Mouse (Mus musculus) lung, embryonic 16.5 days (tissue): ENCODE measurements at regions not wholly inside any gene's neighbourhood (a gene's known extent, or its start where the extent isn't known, plus 50 kb on each side); places are given as distances from the start of the nearest gene placed in this dataset.
A peak's percentile ranks its signal among the peaks of the same experiment; 100 is the strongest.

Experiments
- ATAC-seq: fragments of 200-750 bp; cut with Nextera tagmentation; 2 replicates; pipeline ENCODE4 v1.8.0; 2017; ENCODE audit warnings: low read depth, mild to moderate bottlenecking, moderate library complexity
- H3K27ac ChIP-seq: fragments of 300-500 bp; sonication (generic); 2 replicates; pipeline ENCODE4 v1.5.1; 2014; ENCODE audit warnings: mild to moderate bottlenecking, control low read depth, low read length
- H3K27me3 ChIP-seq: fragments of 300-500 bp; sonication (generic); 2 replicates; pipeline ENCODE4 v1.6.1; 2014; ENCODE audit warnings: low read depth, low read length, mixed read lengths; ENCODE audit not compliant: control insufficient read depth, insufficient read depth
- H3K36me3 ChIP-seq: fragments of 300-500 bp; sonication (generic); 2 replicates; pipeline ENCODE4 v1.6.1; 2014; ENCODE audit warnings: low read length; ENCODE audit not compliant: control insufficient read depth, insufficient read depth
- H3K4me1 ChIP-seq: fragments of 300-500 bp; sonication (generic); replicated peaks from 2 replicates; pipeline ENCODE4 v1.6.1; 2014; ENCODE audit warnings: low read length, mixed read lengths; ENCODE audit not compliant: control insufficient read depth, insufficient read depth
- H3K4me2 ChIP-seq: fragments of 300-500 bp; sonication (generic); 2 replicates; pipeline ENCODE4 v1.6.1; 2014; ENCODE audit warnings: low read depth, low read length, control low read depth
- H3K4me3 ChIP-seq: fragments of 300-500 bp; sonication (generic); 2 replicates; pipeline ENCODE4 v1.5.1; 2014; ENCODE audit warnings: mild to moderate bottlenecking, low read length, control low read depth
- H3K9ac ChIP-seq: fragments of 300-500 bp; sonication (generic); 2 replicates; pipeline ENCODE4 v1.6.1; 2014; ENCODE audit warnings: low read length, control low read depth
- H3K9me3 ChIP-seq: fragments of 300-500 bp; sonication (generic); 2 replicates; pipeline ENCODE4 v1.6.1; 2016; ENCODE audit warnings: low read length; ENCODE audit not compliant: control insufficient read depth
- WGBS: fragments of 180-500 bp; shearing (Covaris S2); extraction: QIAGEN DNeasy Blood & Tissue Kit; methylation state at CpG from one replicate; pipeline ENCODE4 v1.1.7; 2014; 5-methylcytosine and 5-hydroxymethylcytosine counted together

DNA sequence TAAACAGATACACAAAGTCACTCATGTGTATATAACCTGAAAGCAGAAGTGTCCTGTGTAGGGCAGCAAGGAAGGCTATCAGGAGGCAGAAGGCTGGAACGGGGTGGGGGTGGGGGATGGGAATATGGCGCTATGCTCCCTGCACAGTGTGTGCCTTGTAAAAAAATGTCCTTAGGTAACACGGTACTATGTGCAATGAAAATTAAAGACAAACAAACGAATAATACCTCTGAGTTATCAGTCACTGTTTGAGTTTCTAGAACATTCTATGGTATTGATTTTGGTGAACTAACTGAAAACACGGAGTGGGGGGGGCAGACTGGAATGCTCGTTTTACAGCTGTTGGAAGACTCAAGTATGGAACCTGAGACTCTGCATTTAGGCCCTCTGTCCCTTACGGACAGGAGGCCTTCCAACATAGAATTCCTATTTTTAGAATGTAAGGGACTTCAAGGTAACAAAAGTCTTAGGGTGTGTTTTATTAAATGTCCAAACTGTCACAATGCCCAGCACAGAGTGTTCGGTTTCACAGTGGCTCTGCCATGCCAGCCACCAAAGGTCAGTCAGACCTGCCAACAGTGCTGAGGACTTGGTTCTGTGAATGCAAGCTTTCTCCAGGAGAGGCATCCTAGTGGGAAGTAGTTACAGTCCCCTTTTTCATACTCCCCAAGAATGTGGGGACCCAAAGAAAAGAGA lies 240.6 kb downstream of the Ano6 start:
- 67% methylated on average over 8 of the region's 8 CpGs for WGBS
- Histone ChIP-seq H3K4me2 (no peak overlapping the region), H3K27me3 (no peaks in the 10 kb centered on the region), H3K27ac (no peak overlapping the region), H3K4me1 (peaks cover 5% of the 10 kb centered on the region), H3K4me3 (no peak overlapping the region), H3K9ac (no peak overlapping the region), H3K36me3 (no peaks in the 10 kb centered on the region), H3K9me3 (no peaks in the 10 kb centered on the region)
- ATAC-seq = no peak

DNA sequence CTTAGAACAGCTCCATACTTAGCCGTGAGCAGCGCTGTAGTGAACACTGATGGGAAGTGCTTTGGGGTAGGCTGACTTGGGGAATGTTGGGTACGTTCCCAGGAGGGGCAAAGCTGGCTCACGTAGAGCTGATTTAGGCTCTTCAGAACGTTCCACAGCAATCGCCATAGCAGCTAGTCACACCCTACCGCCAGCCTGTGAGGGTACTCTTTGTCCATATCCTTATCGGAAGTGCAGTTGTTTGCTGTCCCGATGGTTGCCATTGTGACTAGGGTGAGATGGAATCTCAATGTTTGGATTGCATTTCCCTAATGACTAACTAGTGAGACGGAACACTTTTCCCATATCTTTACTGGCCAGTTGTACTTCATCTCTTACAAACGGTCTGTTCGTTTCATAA lies 244.6 kb downstream of the Ano6 start:
- WGBS = 19% methylated on average over 12 of the region's 12 CpGs
- no peaks in the 10 kb centered on the region for H3K36me3 ChIP-seq
- peak overlapping the region; percentile 42 for H3K4me2 ChIP-seq
- ATAC-seq = peak; percentile 82
- no peaks in the 10 kb centered on the region for H3K9me3 ChIP-seq
- 0 out of 2 replicates have a peak overlapping the region, but pooled peaks have one; percentile 9 for H3K4me3 ChIP-seq
- no peaks in the 10 kb centered on the region for H3K27me3 ChIP-seq
- H3K4me1 ChIP-seq = peaks cover 5% of the 10 kb centered on the region
- 0 out of 2 replicates have a peak overlapping the region, but pooled peaks have one; percentile 13 for H3K27ac ChIP-seq
- no peak overlapping the region for H3K9ac ChIP-seq

GRCm38 (mm10) chr15:96045561-96045960 lies 241.8 kb upstream of the Arid2 start:
- no peak overlapping the region for H3K4me2 ChIP-seq
- no peak overlapping the region for H3K4me3 ChIP-seq
- no peaks in the 10 kb centered on the region for H3K36me3 ChIP-seq
- no peak overlapping the region for H3K27ac ChIP-seq
- H3K4me1 ChIP-seq = no peaks in the 10 kb centered on the region
- 57% methylated on average over 3 of the region's 3 CpGs for WGBS
- no peaks in the 10 kb centered on the region for H3K9me3 ChIP-seq
- no peak overlapping the region for H3K9ac ChIP-seq
- H3K27me3 ChIP-seq = no peaks in the 10 kb centered on the region
- ATAC-seq = no peak

DNA sequence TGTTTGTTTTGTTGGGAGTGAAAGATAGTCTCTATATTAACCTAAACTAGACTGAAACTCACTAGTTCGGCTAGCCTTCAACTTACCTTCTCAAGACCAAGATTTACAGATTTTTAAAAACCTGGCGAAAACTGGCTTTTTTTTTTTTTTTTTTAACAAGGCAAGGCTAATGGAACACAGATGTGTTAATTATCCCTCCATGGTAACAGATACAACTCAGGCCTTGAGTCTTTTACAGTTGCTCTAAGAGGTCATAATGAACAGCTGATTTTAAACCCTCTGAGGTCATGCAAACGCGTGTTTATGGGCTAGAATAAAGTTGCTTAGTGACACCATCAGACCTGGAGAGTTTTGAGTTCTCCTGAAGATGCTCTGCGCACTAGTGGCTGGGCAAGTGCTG lies 240.7 kb upstream of the Arid2 start:
- no peak for ATAC-seq
- Histone ChIP-seq H3K36me3 (no peaks in the 10 kb centered on the region), H3K27ac (no peak overlapping the region), H3K27me3 (no peaks in the 10 kb centered on the region), H3K9me3 (no peaks in the 10 kb centered on the region), H3K4me1 (no peaks in the 10 kb centered on the region), H3K9ac (no peak overlapping the region), H3K4me2 (no peak overlapping the region), H3K4me3 (no peak overlapping the region)
- WGBS = 79% methylated on average over 5 of the region's 5 CpGs

- Histone ChIP-seq H3K27ac (no peak overlapping the region), H3K36me3 (no peaks in the 10 kb centered on the region), H3K4me1 (no peaks in the 10 kb centered on the region), H3K9ac (no peak overlapping the region), H3K27me3 (no peaks in the 10 kb centered on the region), H3K9me3 (peaks cover 3% of the 10 kb centered on the region; the same call in 1 of the 2 replicates), H3K4me2 (no peak overlapping the region), H3K4me3 (no peak overlapping the region)
- WGBS = 55% methylated on average over 4 of the region's 4 CpGs
- ATAC-seq = no peak
These were observed 236.9 kb upstream of the Arid2 start for GRCm38 (mm10) chr15:96050416-96050815.

DNA sequence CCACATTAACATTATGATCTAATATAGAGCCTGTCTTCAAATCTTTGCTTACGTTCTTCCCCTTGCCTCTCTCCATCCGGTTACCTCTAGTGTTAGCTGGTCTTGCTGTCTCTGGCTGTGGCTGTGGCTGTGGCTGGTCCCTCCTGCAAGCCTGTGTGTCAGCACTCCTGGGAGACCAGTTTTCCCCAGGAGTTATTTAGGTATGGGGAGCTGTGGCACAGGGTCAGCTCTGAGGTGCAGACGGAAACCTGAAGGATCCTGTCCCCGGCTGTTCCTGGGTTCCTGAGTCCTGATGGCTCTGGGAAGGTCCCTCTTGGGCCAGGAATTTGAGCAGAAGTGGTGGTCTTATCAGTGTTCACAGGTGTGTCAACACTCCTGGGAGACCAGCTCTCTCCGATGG lies 234.7 kb upstream of the Arid2 start:
- peak overlapping the region; percentile 5; the same call in 1 of the 2 replicates for H3K27ac ChIP-seq
- no peaks in the 10 kb centered on the region for H3K4me1 ChIP-seq
- H3K27me3 ChIP-seq = no peaks in the 10 kb centered on the region
- H3K9me3 ChIP-seq = peaks cover 3% of the 10 kb centered on the region; the same call in 1 of the 2 replicates
- no peaks in the 10 kb centered on the region for H3K36me3 ChIP-seq
- no peak overlapping the region for H3K4me3 ChIP-seq
- WGBS = 58% methylated on average over 5 of the region's 5 CpGs
- H3K9ac ChIP-seq = no peak overlapping the region
- ATAC-seq = peak; percentile 61; the same call in 1 of the 2 replicates
- H3K4me2 ChIP-seq = peak overlapping the region; percentile 30

- Histone ChIP-seq H3K36me3 (no peaks in the 10 kb centered on the region), H3K4me2 (no peak overlapping the region), H3K27me3 (no peaks in the 10 kb centered on the region), H3K9me3 (peaks cover 3% of the 10 kb centered on the region; the same call in 1 of the 2 replicates), H3K9ac (no peak overlapping the region), H3K27ac (no peak overlapping the region), H3K4me3 (no peak overlapping the region), H3K4me1 (no peaks in the 10 kb centered on the region)
- ATAC-seq = no peak
- WGBS = 36% methylated on average over 10 of the region's 10 CpGs
These were observed 232.0 kb upstream of the Arid2 start for GRCm38 (mm10) chr15:96055361-96055760.

- ATAC-seq = no peak
- H3K27me3 ChIP-seq = no peaks in the 10 kb centered on the region
- H3K27ac ChIP-seq = no peak overlapping the region
- peaks cover 3% of the 10 kb centered on the region; the same call in 1 of the 2 replicates for H3K9me3 ChIP-seq
- H3K36me3 ChIP-seq = no peaks in the 10 kb centered on the region
- H3K4me1 ChIP-seq = no peaks in the 10 kb centered on the region
- H3K4me2 ChIP-seq = no peak overlapping the region
- 57% methylated on average over 16 of the region's 16 CpGs for WGBS
- no peak overlapping the region for H3K4me3 ChIP-seq
- H3K9ac ChIP-seq = no peak overlapping the region
These were observed 231.4 kb upstream of the Arid2 start for GRCm38 (mm10) chr15:96055796-96056473.

DNA sequence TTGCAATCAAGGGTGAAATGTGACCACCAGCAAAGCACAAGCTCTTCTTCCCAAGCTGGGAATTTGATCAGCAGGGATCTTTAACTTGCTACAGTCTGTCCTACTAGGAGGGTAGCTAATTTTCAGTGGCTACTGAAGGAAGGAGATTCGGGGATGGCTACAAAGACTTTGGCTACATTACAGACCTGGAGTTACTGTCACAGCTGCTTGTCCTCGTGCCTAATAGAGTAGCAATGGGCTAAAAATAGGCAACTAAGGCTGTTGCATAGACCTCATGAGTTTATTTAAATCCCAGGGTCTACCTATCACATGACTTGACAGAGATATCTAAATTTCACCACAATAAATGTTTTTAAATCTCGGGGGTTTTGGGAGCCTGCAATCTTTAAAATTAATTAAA lies 227.7 kb upstream of the Arid2 start:
- 38% methylated on average over 3 of the region's 3 CpGs for WGBS
- Histone ChIP-seq H3K4me3 (no peak overlapping the region), H3K4me2 (no peak overlapping the region), H3K27me3 (no peaks in the 10 kb centered on the region), H3K27ac (no peak overlapping the region), H3K4me1 (no peaks in the 10 kb centered on the region), H3K36me3 (no peaks in the 10 kb centered on the region), H3K9me3 (peaks cover under 1% of the 10 kb centered on the region; the same call in 1 of the 2 replicates), H3K9ac (no peak overlapping the region)
- no peak for ATAC-seq
